Mouse (Mus musculus) brain, embryonic 14.5 days (tissue): ENCODE measurements at regions not wholly inside any gene's neighbourhood (a gene's known extent, or its start where the extent isn't known, plus 50 kb on each side); places are given as distances from the start of the nearest gene placed in this dataset.

Experiments
- DNase-seq: peaks from one replicate; pipeline ENCODE4 v3.0.0-alpha.2; 2011; ENCODE audit warnings: low read depth
- CTCF ChIP-seq: fragments of 200-500 bp; IDR thresholded peaks from 2 replicates; pipeline ENCODE4 v1.5.1; 2012; ENCODE audit warnings: inconsistent platforms, mild to moderate bottlenecking, moderate library complexity, borderline replicate concordance; ENCODE audit not compliant: insufficient read depth, insufficient read length; ENCODE audit errors: extremely low read depth
- POLR2A ChIP-seq: fragments of 200-500 bp; IDR thresholded peaks from 2 replicates; pipeline ENCODE4 v1.6.1; 2012; ENCODE audit warnings: mild to moderate bottlenecking, inconsistent platforms, borderline replicate concordance; ENCODE audit not compliant: poor library complexity, insufficient read depth, insufficient read length, severe bottlenecking; ENCODE audit errors: extremely low read depth

- TF ChIP-seq POLR2A = no peak
- no peak for TF ChIP-seq CTCF
Observed at GRCm38 (mm10) chr4:81492811-81493210, 50.2 kb upstream of the Mpdz start.

More at GRCm38 (mm10) chr4:81492811-81493210, 50.2 kb upstream of the Mpdz start:
- no peak for DNase-seq
